Comparison of ENCODE assay signal across 13 mouse cellular contexts in the genomic region with DNA sequence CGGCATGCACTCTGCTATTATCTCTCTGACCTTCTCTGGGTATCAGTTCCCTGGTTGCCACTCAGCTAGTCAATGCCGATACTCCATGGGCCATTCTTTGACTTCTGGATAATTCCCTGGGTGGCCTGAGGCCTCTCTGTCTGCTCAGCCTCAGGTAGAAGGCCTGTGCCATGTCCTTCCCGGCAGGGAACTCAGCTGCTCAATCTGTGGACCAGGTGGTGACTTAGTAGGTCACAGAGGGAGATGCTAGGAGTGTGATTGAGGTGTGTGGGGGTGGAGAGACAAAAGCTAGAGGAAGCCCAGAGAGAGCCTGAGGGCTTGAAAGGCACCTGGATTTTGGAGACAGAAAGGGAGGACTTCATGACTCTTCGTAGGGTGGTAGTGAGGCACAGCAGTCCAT.
"Had no signal": no experiment of that assay in that cellular context is flagged by ENCODE, and none has a peak within 500 bp of the region (broad histone marks: within the 10 kb centered on the region; RNA-seq: fewer than 3 reads in every experiment).

No protein-coding gene starts in this region.

- H3K36me3 ChIP-seq: limb, embryonic 12.5 days; midbrain, embryonic 12.5 days; stomach, embryonic 15.5 days had no signal

- H3K4me1 ChIP-seq: limb, embryonic 12.5 days; stomach, embryonic 15.5 days had no signal

- H3K4me2 ChIP-seq: limb, embryonic 12.5 days; midbrain, embryonic 12.5 days; stomach, embryonic 15.5 days had no signal

- H3K4me3 ChIP-seq: limb, embryonic 12.5 days; midbrain, embryonic 12.5 days; stomach, embryonic 15.5 days had no signal

- H3K27me3 ChIP-seq: limb, embryonic 12.5 days; stomach, embryonic 15.5 days had no signal

- H3K9me3 ChIP-seq: limb, embryonic 12.5 days; midbrain, embryonic 12.5 days; stomach, embryonic 15.5 days had no signal

- H3K9ac ChIP-seq: limb, embryonic 12.5 days; liver, embryonic 14.5 days; midbrain, embryonic 12.5 days; stomach, embryonic 15.5 days had no signal

- DNase-seq: kidney, adult 9 months; kidney, postnatal 10 days; layer of hippocampus, postnatal 36 days; liver; lung, adult 18-20 months; right cerebral cortex, postnatal 14 days; thymus, adult 2 months; thymus, postnatal 25 days had no signal

- ATAC-seq: midbrain, embryonic 16.5 days had no signal

- H3K27ac ChIP-seq: limb, embryonic 12.5 days; liver, embryonic 14.5 days; midbrain, embryonic 12.5 days; stomach, embryonic 15.5 days had no signal
